Mouse (Mus musculus): ENCODE measurements around the gene Get4. TPM values are rescaled to one million over a fixed set of nuclear protein-coding genes. Genes with fewer than 3 reads are reported as not detected.

Get4 gene
- total and polyA plus RNA-seq, 3 experiments = 91.4 to 140 (median 96.4) TPM

DNA sequence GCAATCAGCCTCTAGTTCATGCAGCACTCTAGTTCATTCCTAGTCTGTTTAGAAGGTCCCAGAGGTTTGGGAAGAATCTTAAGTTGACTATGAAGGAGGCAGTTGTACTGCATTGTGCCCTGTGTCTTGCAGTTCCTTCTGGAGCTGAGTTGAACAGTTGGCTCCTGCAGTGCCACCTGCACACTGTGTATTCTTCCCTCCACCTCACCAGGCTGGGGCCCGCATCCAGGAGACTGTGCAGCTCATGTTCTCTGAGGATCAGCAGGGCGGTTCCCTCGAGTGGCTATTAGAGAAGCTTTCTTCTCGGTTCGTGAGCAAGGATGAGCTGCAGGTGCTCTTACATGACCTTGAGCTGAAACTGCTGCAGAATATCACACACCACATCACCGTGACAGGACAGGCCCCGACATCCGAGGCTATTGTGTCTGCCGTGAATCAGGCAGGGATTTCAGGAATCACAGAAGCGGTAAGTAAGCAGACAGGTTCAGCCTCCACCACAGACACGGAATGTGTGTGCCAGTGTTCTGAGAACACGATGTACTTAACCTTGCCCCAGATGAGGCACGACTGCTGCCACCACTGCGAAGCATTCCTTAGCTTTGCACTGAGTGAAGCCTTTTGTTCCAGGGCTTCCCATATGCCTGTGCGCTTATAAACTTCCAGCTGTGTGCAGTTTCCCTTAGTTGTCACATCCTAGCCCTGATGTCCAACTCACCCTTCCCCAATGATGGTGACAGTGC, 10.9 kb upstream of the Get4 start:
- Histone ChIP-seq H3K27ac (ENCODE audit: insufficient read depth, low read depth) (no peak overlapping the region), H3K27me3 (replicated peaks) (no peaks in the 10 kb centered on the region), H3K9me3 (replicated peaks; ENCODE audit: low read length) (no peaks in the 10 kb centered on the region), H3K9ac (ENCODE audit: insufficient read depth, low read depth) (no peak overlapping the region), H3K4me3 (replicated peaks in 1 of 3; ENCODE audit: low read depth in 2 of 3, low read length in 2 of 3, poor library complexity in 1 of 3) (no peak overlapping the region), H3K4me2 (ENCODE audit: insufficient read depth, low read depth, poor library complexity, severe bottlenecking) (no peak overlapping the region), H3K79me2 (replicated peaks; ENCODE audit: control insufficient read depth, extremely low read depth, insufficient read depth, poor library complexity, severe bottlenecking) (no peaks in the 10 kb centered on the region), H3K4me1 (ENCODE audit: control insufficient read depth in 1 of 2, insufficient read depth in 2 of 2) (peaks cover 0 to 40% of the 10 kb centered on the region in 2 experiments; a peak in 2 of 4 replicates), H3K36me3 (replicated peaks in 1 of 2; ENCODE audit: control insufficient read depth in 1 of 2, insufficient read depth in 1 of 2, low read length in 1 of 2) (peaks cover 47 to 90% of the 10 kb centered on the region in 2 experiments)
- no peak for TF ChIP-seq RAD21 (IDR thresholded peaks at IDR 0.05; ENCODE audit: low read depth, low read length)
- no peak for TF ChIP-seq MAZ (IDR thresholded peaks at IDR 0.05; ENCODE audit: low read depth, low read length)
- TF ChIP-seq USF2 (conservative IDR thresholded peaks at IDR 0.05; ENCODE audit: low read depth, low read length) = no peak
- no peak for TF ChIP-seq TBP (conservative IDR thresholded peaks at IDR 0.05; ENCODE audit: low read depth, low read length)
- no peak for TF ChIP-seq MYC (IDR thresholded peaks at IDR 0.05; ENCODE audit: low read depth, low read length)
- no peak for TF ChIP-seq E2F4 (IDR thresholded peaks at IDR 0.05; ENCODE audit: insufficient replicate concordance, low read depth, low read length)
- TF ChIP-seq SIN3A (IDR thresholded peaks at IDR 0.05; ENCODE audit: low read length) = no peak
- TF ChIP-seq POLR2A (IDR thresholded peaks at IDR 0.05; ENCODE audit: low read depth, low read length) = no peak
- TF ChIP-seq ZKSCAN1 (IDR thresholded peaks at IDR 0.05; ENCODE audit: borderline replicate concordance, low read depth, low read length) = no peak
- TF ChIP-seq CHD2 (IDR thresholded peaks at IDR 0.05; ENCODE audit: low read length) = no peak
- no peak for TF ChIP-seq EP300 (IDR thresholded peaks at IDR 0.05; ENCODE audit: low read length)
- TF ChIP-seq KAT2A (IDR thresholded peaks at IDR 0.05; ENCODE audit: insufficient replicate concordance, low read length) = no peak
- TF ChIP-seq ZMIZ1 (IDR thresholded peaks at IDR 0.05; ENCODE audit: low read depth, low read length) = no peak
- TF ChIP-seq ETS1 (conservative IDR thresholded peaks at IDR 0.05; ENCODE audit: low read depth, low read length) = no peak
- no peak for TF ChIP-seq UBTF (IDR thresholded peaks at IDR 0.05; ENCODE audit: low read depth, low read length)
- TF ChIP-seq RCOR1 (conservative IDR thresholded peaks at IDR 0.05; ENCODE audit: low read depth, low read length) = no peak
- no peak for TF ChIP-seq HCFC1 (IDR thresholded peaks at IDR 0.05; ENCODE audit: low read depth, low read length)
- dilution Hi-C loops (cut with MboI; ENCODE audit: extremely low pct_ligation_motif_present, extremely low pct_unique_long_range_greater_than_20kb, low sequenced_read_pairs) (no loop called here), in situ Hi-C loops (cut with MboI; ENCODE audit: low pct_ligation_motif_present, low pct_unique_long_range_greater_than_20kb, low sequenced_read_pairs) (no loop called here)
- DNase-seq (ENCODE audit: extremely low read depth) = no peak

DNA sequence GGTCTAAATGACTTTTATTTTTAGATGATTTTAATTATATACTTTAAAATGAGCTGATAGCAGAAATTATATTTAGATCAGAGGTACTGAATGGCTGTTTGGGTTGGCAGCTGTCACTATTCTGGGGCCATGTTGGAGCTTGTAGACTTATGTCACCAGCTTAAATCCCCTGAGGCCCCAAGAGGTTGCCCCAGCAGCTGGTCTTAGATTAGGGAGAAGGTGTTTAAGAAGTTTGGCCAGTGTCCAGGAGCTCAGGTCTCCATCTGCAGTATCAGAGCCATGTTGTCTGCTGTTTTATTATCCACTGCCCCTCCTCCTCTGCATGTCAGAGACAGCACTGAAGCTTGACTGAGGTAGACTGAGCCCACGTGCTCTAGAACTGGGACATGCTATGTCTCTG, 8.7 kb upstream of the Get4 start:
- H3K27ac ChIP-seq (ENCODE audit: insufficient read depth, low read depth) = no peak overlapping the region
- TF ChIP-seq USF2 (conservative IDR thresholded peaks at IDR 0.05; ENCODE audit: low read depth, low read length) (no peak), RAD21 (IDR thresholded peaks at IDR 0.05; ENCODE audit: low read depth, low read length) (no peak), USF1 (IDR thresholded peaks at IDR 0.05; ENCODE audit: low read depth, low read length) (no peak), MAX (IDR thresholded peaks at IDR 0.05; ENCODE audit: low read length) (no peak), EP300 (IDR thresholded peaks at IDR 0.05; ENCODE audit: low read length) (no peak), CHD1 (IDR thresholded peaks at IDR 0.05; ENCODE audit: low read depth, low read length) (no peak), ELF1 (IDR thresholded peaks at IDR 0.05; ENCODE audit: low read depth, low read length) (no peak), BHLHE40 (IDR thresholded peaks at IDR 0.05; ENCODE audit: low read depth, low read length) (no peak), POLR2AphosphoS2 (IDR thresholded peaks at IDR 0.05; ENCODE audit: low read depth, low read length) (no peak), MAFK (IDR thresholded peaks at IDR 0.05; ENCODE audit: insufficient replicate concordance, low read length) (no peak), E2F4 (IDR thresholded peaks at IDR 0.05; ENCODE audit: insufficient replicate concordance, low read depth, low read length) (no peak), IRF4 (IDR thresholded peaks at IDR 0.05; ENCODE audit: low read depth, low read length) (no peak), RCOR1 (conservative IDR thresholded peaks at IDR 0.05; ENCODE audit: low read depth, low read length) (no peak), KAT2A (IDR thresholded peaks at IDR 0.05; ENCODE audit: insufficient replicate concordance, low read length) (no peak), TCF12 (IDR thresholded peaks at IDR 0.05; ENCODE audit: low read depth, low read length) (no peak), JUN (IDR thresholded peaks at IDR 0.05; ENCODE audit: insufficient read depth, low read depth, low read length) (no peak), TBP (conservative IDR thresholded peaks at IDR 0.05; ENCODE audit: low read depth, low read length) (no peak), ETS1 (conservative IDR thresholded peaks at IDR 0.05; ENCODE audit: low read depth, low read length) (no peak)
- H3K9me3 ChIP-seq (replicated peaks; ENCODE audit: low read length) = no peaks in the 10 kb centered on the region
- H3K4me2 ChIP-seq (ENCODE audit: insufficient read depth, low read depth, poor library complexity, severe bottlenecking) = no peak overlapping the region
- H3K27me3 ChIP-seq (replicated peaks) = no peaks in the 10 kb centered on the region
- in situ Hi-C loops (cut with MboI; ENCODE audit: low pct_ligation_motif_present, low pct_unique_long_range_greater_than_20kb, low sequenced_read_pairs) (no loop called here), dilution Hi-C loops (cut with MboI; ENCODE audit: extremely low pct_ligation_motif_present, extremely low pct_unique_long_range_greater_than_20kb, low sequenced_read_pairs) (no loop called here)
- H3K4me1 ChIP-seq (ENCODE audit: control insufficient read depth in 1 of 2, insufficient read depth in 2 of 2) = peaks cover 0 to 18% of the 10 kb centered on the region in 2 experiments; a peak in 2 of 4 replicates
- no peak overlapping the region for H3K4me3 ChIP-seq (replicated peaks in 1 of 3; ENCODE audit: low read depth in 2 of 3, low read length in 2 of 3, poor library complexity in 1 of 3)
- no peak overlapping the region for H3K9ac ChIP-seq (ENCODE audit: insufficient read depth, low read depth)
- H3K79me2 ChIP-seq (replicated peaks; ENCODE audit: control insufficient read depth, extremely low read depth, insufficient read depth, poor library complexity, severe bottlenecking) = no peaks in the 10 kb centered on the region
- peaks cover 53 to 94% of the 10 kb centered on the region in 2 experiments for H3K36me3 ChIP-seq (replicated peaks in 1 of 2; ENCODE audit: control insufficient read depth in 1 of 2, insufficient read depth in 1 of 2, low read length in 1 of 2)
- no peak for DNase-seq (ENCODE audit: extremely low read depth)
